Comparison of ENCODE assay signal across 7 mouse cellular contexts in the genomic region with DNA sequence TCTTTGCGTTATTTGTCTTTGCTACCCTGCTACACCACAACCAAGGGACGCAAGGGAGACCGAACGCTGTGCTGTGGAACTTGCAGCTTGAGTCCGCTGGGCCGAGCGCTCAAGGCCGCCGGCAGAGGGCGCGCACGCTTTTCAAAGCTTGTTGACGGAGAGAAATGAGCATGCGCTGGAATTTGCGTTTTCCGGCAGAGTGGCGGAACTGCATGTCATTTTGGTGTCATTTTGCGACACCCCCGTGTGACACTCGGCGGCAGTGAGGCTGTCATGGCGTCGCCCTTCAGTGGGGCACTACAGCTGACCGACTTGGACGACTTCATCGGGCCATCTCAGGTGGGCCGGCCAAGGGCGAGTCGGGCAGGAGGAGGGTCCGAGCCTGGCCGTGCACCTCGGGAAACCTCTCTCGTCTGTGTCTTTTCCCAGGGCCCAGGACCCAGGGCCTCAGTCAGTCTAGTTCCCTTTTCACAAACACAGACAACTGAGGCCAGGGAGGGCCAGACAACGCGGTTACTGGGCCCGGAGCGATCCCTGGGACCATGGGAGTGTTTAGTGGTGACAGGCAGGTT. TPM values are rescaled to one million over a fixed set of nuclear protein-coding genes. Genes with fewer than 3 reads are reported as not detected.
DNase-seq lines count a peak whose midpoint lies in the region; ATAC-seq lines count a peak whose summit lies in the region.

TSS of gene Narfl (plus strand) at position 228 of the 572 bp plus-strand sequence.

- H3K4me1 ChIP-seq in embryonic facial prominence, embryonic 11.5 days (ENCODE audit: control insufficient read depth, insufficient read depth, low read length) = peaks cover 3% of the 10 kb centered on the region
- H3K4me1 ChIP-seq in limb, embryonic 10.5 days = peaks cover 23% of the 10 kb centered on the region
- H3K4me1 ChIP-seq in midbrain, embryonic 13.5 days (replicated peaks) = peaks cover 9% of the 10 kb centered on the region

- no peaks in the 10 kb centered on the region; the same call in 1 of the 2 replicates for H3K36me3 ChIP-seq in embryonic facial prominence, embryonic 11.5 days (replicated peaks; ENCODE audit: control insufficient read depth, insufficient read depth, low read depth, low read length)
- H3K36me3 ChIP-seq in limb, embryonic 10.5 days = peaks cover 8% of the 10 kb centered on the region
- peaks cover 17% of the 10 kb centered on the region for H3K36me3 ChIP-seq in midbrain, embryonic 13.5 days

- H3K4me2 ChIP-seq in embryonic facial prominence, embryonic 11.5 days (ENCODE audit: low read depth, low read length) = peak within 1 kb of the TSS; percentile 78
- H3K4me2 ChIP-seq in midbrain, embryonic 13.5 days (replicated peaks) = peak within 1 kb of the TSS; percentile 79

- H3K4me3 ChIP-seq in embryonic facial prominence, embryonic 11.5 days (ENCODE audit: low read depth, low read length) = peak within 1 kb of the TSS; percentile 75
- H3K4me3 ChIP-seq in limb, embryonic 10.5 days = peak within 1 kb of the TSS; percentile 66
- H3K4me3 ChIP-seq in midbrain, embryonic 13.5 days (replicated peaks) = peak within 1 kb of the TSS; percentile 76

- H3K27me3 ChIP-seq in embryonic facial prominence, embryonic 11.5 days (ENCODE audit: control insufficient read depth, insufficient read depth, low read length) = no peaks in the 10 kb centered on the region
- H3K27me3 ChIP-seq in limb, embryonic 10.5 days (ENCODE audit: low read depth, poor library complexity, severe bottlenecking) = peaks cover 6% of the 10 kb centered on the region
- 0 out of 2 replicates have a peak, but pooled peaks cover 7% of the 10 kb centered on the region for H3K27me3 ChIP-seq in midbrain, embryonic 13.5 days

- peak within 1 kb of the TSS; percentile 78 for H3K9ac ChIP-seq in embryonic facial prominence, embryonic 11.5 days (replicated peaks; ENCODE audit: low read length)
- H3K9ac ChIP-seq in midbrain, embryonic 13.5 days (replicated peaks) = peak within 1 kb of the TSS; percentile 80

- H3K27ac ChIP-seq in embryonic facial prominence, embryonic 11.5 days (replicated peaks; ENCODE audit: low read depth, low read length) = no peak within 1 kb of the TSS
- peak within 1 kb of the TSS; percentile 69 for H3K27ac ChIP-seq in limb, embryonic 10.5 days
- no peak within 1 kb of the TSS for H3K27ac ChIP-seq in midbrain, embryonic 13.5 days

- H3K9me3 ChIP-seq in embryonic facial prominence, embryonic 11.5 days (replicated peaks; ENCODE audit: control insufficient read depth, low read length) = no peaks in the 10 kb centered on the region
- H3K9me3 ChIP-seq in limb, embryonic 10.5 days (replicated peaks) = no peaks in the 10 kb centered on the region
- no peaks in the 10 kb centered on the region for H3K9me3 ChIP-seq in midbrain, embryonic 13.5 days

- peak; percentile 72 for ATAC-seq in embryonic facial prominence, embryonic 11.5 days (replicated peaks; ENCODE audit: insufficient number of reproducible peaks, low FRiP score, low TSS enrichment, low read depth)
- ATAC-seq in granulocyte monocyte progenitor cell, adult 5-6 weeks (replicated peaks; ENCODE audit: poor library complexity, severe bottlenecking) = peak; percentile 97
- ATAC-seq in midbrain, embryonic 13.5 days = peak; percentile 91

- WGBS in embryonic facial prominence, embryonic 11.5 days = under 1% methylated on average over 37 of the region's 37 CpGs
- under 1% methylated on average over 37 of the region's 37 CpGs for WGBS in limb, embryonic 10.5 days
- under 1% methylated on average over 37 of the region's 37 CpGs for WGBS in midbrain, embryonic 13.5 days

- peak; percentile 98 for DNase-seq in adrenal gland, postnatal 14 days
- peak; percentile 98 for DNase-seq in embryonic facial prominence, embryonic 11.5 days (ENCODE audit: low spot score)
- DNase-seq in kidney, adult 11 months = peak; percentile 96
- peak; percentile 100 for DNase-seq in limb, embryonic 10.5 days (ENCODE audit: low spot score)
- peak; percentile 94 for DNase-seq in spleen, adult 12 weeks (ENCODE audit: low spot score)

RNA-seq across cellular contexts. Expression of gene Narfl, which starts in this region (rescaled TPM):
- total RNA-seq in adrenal gland, postnatal 14 days (2021) = 30.6 and 35.3 TPM in 2 replicates
- polyA plus RNA-seq in embryonic facial prominence, embryonic 11.5 days (2014; fragmentation: Nextera tagmentation; extraction: Ambion mirVana) = 23.8 and 24.5 TPM in 2 replicates
- 22.8 and 23.5 TPM in 2 replicates for total RNA-seq in granulocyte monocyte progenitor cell, adult 5-6 weeks (2014; fragmentation: Nextera tagmentation)
- 15.0 and 17.4 TPM in 2 replicates for total RNA-seq in granulocyte monocyte progenitor cell, adult 5-6 weeks (2017)
- polyA plus RNA-seq in limb, embryonic 10.5 days (2016; fragmentation: Nextera tagmentation; extraction: Ambion mirVana) = 21.2 and 26.8 TPM in 2 replicates
- 28.0 and 29.6 TPM in 2 replicates for polyA plus RNA-seq in midbrain, embryonic 13.5 days (2015; fragmentation: Nextera tagmentation; extraction: Ambion mirVana)
